Mouse (Mus musculus): Measurements from ENCODE around the gene Crct1. TPM values are rescaled to one million over a fixed set of nuclear protein-coding genes. Genes with fewer than 3 reads are reported as not detected.

Gene Crct1
- polyA plus RNA-seq, 1 experiment from 2014 or later = 0.85 TPM

Other genes with a start within 250 kb of the Crct1 start
- not detected in 2 replicates for gene Lce1i, start 236.8 kb downstream of the Crct1 start, polyA plus RNA-seq (2014; fragmentation: Nextera tagmentation; extraction: Ambion mirVana)
- not detected in 2 replicates for gene Lce1j, start 225.2 kb downstream of the Crct1 start, polyA plus RNA-seq (2014; fragmentation: Nextera tagmentation; extraction: Ambion mirVana)
- not detected in 2 replicates for gene Lce1k, start 207.8 kb downstream of the Crct1 start, polyA plus RNA-seq (2014; fragmentation: Nextera tagmentation; extraction: Ambion mirVana)
- 0.15 TPM in 1 of 2 replicates, not detected in the other for gene Kprp, start 188.4 kb downstream of the Crct1 start, polyA plus RNA-seq (2014; fragmentation: Nextera tagmentation; extraction: Ambion mirVana)
- gene Lce1l, start 164.4 kb downstream of the Crct1 start, polyA plus RNA-seq (2014; fragmentation: Nextera tagmentation; extraction: Ambion mirVana) = not detected in 2 replicates
- gene 2310050C09Rik, start 145.5 kb downstream of the Crct1 start, polyA plus RNA-seq (2014; fragmentation: Nextera tagmentation; extraction: Ambion mirVana) = not detected in 2 replicates
- gene Lce3a, start 89.5 kb downstream of the Crct1 start, polyA plus RNA-seq (2014; fragmentation: Nextera tagmentation; extraction: Ambion mirVana) = not detected in 2 replicates
- not detected in 2 replicates for gene Lce3b, start 82.7 kb downstream of the Crct1 start, polyA plus RNA-seq (2014; fragmentation: Nextera tagmentation; extraction: Ambion mirVana)
- not detected in 2 replicates for gene Lce3c, start 71.2 kb downstream of the Crct1 start, polyA plus RNA-seq (2014; fragmentation: Nextera tagmentation; extraction: Ambion mirVana)
- gene Lce3d, start 58.3 kb downstream of the Crct1 start, polyA plus RNA-seq (2014; fragmentation: Nextera tagmentation; extraction: Ambion mirVana) = not detected in 2 replicates
- gene Lce3e, start 48.6 kb downstream of the Crct1 start, polyA plus RNA-seq (2014; fragmentation: Nextera tagmentation; extraction: Ambion mirVana) = not detected in 2 replicates
- not detected in 2 replicates for gene Lce3f, start 23.5 kb downstream of the Crct1 start, polyA plus RNA-seq (2014; fragmentation: Nextera tagmentation; extraction: Ambion mirVana)
- not detected in 2 replicates for gene Lce1m, start 3.4 kb upstream of the Crct1 start, polyA plus RNA-seq (2014; fragmentation: Nextera tagmentation; extraction: Ambion mirVana)
- not detected in 2 replicates for gene Gm4858, start 53.1 kb upstream of the Crct1 start, polyA plus RNA-seq (2014; fragmentation: Nextera tagmentation; extraction: Ambion mirVana)
- gene Crnn, start 129.1 kb upstream of the Crct1 start, polyA plus RNA-seq (2014; fragmentation: Nextera tagmentation; extraction: Ambion mirVana) = not detected in 2 replicates
- 0.03 TPM in 1 of 2 replicates, not detected in the other for gene Flg2, start 181.6 kb upstream of the Crct1 start, polyA plus RNA-seq (2014; fragmentation: Nextera tagmentation; extraction: Ambion mirVana)

Measured in stomach, embryonic 14.5 days (tissue).